Mouse (Mus musculus) liver, embryonic 14.5 days (tissue): ENCODE measurements at regions not wholly inside any gene's neighbourhood (a gene's known extent, or its start where the extent isn't known, plus 50 kb on each side); places are given as distances from the start of the nearest gene placed in this dataset.

ENCODE experiments used
- CTCF ChIP-seq: IDR thresholded peaks from 2 replicates; pipeline ENCODE4 v1.5.1; 2016; ENCODE audit warnings: antibody characterized with exemption, low read depth, control low read depth
- EP300 ChIP-seq: IDR thresholded peaks from 2 replicates; pipeline ENCODE4 v1.6.1; 2016; ENCODE audit warnings: antibody characterized with exemption, low read depth

GRCm38 (mm10) chr2:174867397-174867796 is 107.0 kb downstream of the Edn3 start:
- TF ChIP-seq CTCF = no peak
- TF ChIP-seq EP300 = no peak
